Mouse (Mus musculus) layer of hippocampus, postnatal 14 days (tissue): ENCODE results near the gene Lnpk. TPM values are rescaled to one million over a fixed set of nuclear protein-coding genes. Genes with fewer than 3 reads are reported as not detected.

ENCODE experiments used
- DNase-seq, 2 experiments: peaks; one replicate each; pipeline ENCODE4 v3.0.0; 2021 to 2022; ENCODE audit warnings: low spot score in 2 of 2, mixed read lengths in 1 of 2
- long read RNA-seq, 2 experiments: library from polyadenylated mRNA; stranded (forward); transcript quantifications; one replicate each; pipeline ENCODE4 v2.0.0; 2021
- total RNA-seq, 2 experiments: library from RNA; stranded (reverse); gene quantifications; 2 replicates each; pipeline ENCODE4 v1.2.3; 2021

The Lnpk gene
- total RNA-seq: 10 to 100 TPM; 52.9 to 55.9 TPM
- long read RNA-seq, experiment 1, transcript Lnpk-201 (13 exons, 3,195 nt): major isoform, 32 of 40 reads
- long read RNA-seq, experiment 1, partial matches to known transcripts: 1 of 40 reads
- long read RNA-seq, experiment 1, other reads (novel, unspliced or antisense): 3 of 40 reads
- long read RNA-seq, experiment 2, transcript Lnpk-203 (14 exons, 3,321 nt): minor isoform, 6 of 50 reads
- long read RNA-seq, experiment 2, transcript Lnpk-201 (13 exons, 3,195 nt): major isoform, 38 of 50 reads
- long read RNA-seq, experiment 2, partial matches to known transcripts: 2 of 50 reads
- long read RNA-seq, experiment 2, other reads (novel, unspliced or antisense): 4 of 50 reads

- peak; percentile 88 to 93 for DNase-seq
Measured at GRCm38 (mm10) chr2:74578843-74579489, at the start of gene Lnpk. TSS of gene Lnpk (minus strand) at chr2:74579435.

- no peak for DNase-seq
Measured at GRCm38 (mm10) chr2:74620368-74620767, 41.1 kb upstream of the Lnpk start.

DNA sequence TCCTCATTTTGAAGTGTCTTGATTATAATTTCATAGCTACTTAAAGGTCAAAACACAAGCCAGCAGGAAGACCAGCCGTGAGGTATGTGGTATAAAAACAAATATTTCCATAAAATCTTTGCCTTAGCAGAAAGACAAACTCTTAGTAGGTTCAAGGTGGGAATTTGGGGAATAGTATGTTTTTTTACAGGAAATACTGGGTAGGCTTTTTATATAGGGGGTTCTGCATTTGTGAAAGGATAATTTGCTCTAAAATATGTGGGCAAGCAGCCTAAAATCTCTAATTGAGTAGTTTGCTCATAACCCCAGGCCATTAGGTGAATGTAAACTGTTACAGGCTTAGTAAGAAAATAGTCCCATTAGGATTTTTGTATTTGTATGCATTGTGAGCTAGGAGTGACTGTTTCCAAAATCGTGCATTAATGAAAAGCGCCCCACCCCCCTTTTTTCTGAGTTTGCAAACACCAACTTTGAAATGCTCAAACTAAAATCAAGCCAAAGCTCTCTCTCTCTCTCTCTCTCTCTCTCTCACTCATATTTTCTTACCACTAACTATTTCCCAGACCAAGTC, 40.5 kb upstream of the Lnpk start:
- no peak for DNase-seq

DNA sequence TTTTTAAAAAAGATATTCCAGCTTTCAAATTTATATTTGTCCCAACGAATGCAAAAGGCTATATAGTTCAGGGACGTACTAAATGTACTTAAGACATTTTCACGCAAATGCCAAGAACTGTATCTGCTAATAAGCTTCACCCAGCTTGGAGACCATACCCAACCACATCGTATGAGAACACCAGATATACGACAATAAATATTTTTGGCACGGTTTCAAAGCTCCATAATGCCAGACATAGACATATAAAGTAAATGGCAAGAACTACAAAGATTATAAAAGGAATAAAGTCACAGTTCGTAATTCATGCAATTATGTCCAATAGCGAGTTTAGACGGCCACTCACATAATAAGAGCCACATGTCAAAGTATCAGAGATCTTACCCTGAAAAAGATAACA, 38.5 kb upstream of the Lnpk start:
- DNase-seq: no peak

- DNase-seq: no peak
Measured at GRCm38 (mm10) chr2:74611406-74611805, 32.2 kb upstream of the Lnpk start.

DNA sequence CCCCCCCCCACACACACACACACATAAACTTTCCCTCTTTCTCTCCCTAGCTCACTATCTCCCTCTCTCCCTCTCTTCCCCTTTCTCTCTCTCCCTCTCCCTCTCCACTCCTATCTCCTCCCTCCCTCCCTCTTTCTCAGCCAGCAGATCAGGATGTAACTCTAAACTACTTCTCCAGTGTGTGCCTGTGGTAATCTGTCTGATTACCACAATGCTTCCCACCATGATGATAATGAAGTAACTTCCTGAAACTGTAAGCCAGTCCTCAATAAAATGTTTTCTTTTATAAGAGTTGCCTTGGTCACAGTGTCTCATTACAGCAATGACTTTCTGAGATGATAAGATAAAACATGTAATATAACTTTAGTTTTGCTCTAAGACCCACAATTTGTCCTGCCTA, 30.1 kb upstream of the Lnpk start:
- DNase-seq: no peak

GRCm38 (mm10) chr2:74606087-74606760, 27.0 kb upstream of the Lnpk start:
- DNase-seq: no peak

DNA sequence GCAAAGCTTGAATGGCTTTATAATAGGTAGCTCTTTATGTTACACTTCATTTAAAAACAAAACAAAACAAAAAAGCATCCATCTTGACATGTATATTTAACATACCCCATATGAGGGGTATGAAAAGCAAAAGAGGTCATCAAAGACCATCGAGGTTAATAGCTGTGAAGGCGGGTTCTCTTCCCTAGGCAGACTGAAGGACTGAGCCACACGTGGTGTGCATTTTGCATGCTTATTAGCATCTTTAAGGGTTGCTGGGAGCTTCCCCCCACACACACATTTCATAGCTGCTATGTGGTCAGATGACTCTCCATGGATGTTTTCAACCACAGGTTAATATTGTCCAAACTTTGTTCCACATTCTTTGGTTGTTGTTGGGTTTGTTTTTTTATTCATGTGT, 24.8 kb upstream of the Lnpk start:
- DNase-seq: no peak

DNA sequence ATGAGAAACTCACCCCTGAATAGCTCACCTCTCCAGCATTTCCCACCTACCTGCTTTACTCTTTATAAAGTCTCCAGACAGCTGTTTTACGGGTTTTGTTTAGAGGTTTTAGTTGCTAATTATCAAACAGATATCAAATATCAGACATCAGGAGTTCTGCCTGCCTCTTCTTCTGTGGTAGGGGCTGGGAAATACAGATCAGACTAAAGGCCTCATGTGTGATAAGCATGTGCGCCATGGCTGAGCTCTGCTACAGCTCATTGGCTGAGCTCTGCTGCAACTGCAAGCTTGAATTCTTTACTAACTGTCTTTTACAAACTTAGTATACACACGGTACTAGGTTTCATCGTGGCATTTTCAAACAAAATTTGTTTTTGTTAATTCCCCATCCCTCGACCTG, 23.2 kb upstream of the Lnpk start:
- DNase-seq: no peak

GRCm38 (mm10) chr2:74597169-74597568, 17.9 kb upstream of the Lnpk start:
- DNase-seq: no peak

GRCm38 (mm10) chr2:74596094-74596493, 16.9 kb upstream of the Lnpk start:
- DNase-seq: no peak

DNA sequence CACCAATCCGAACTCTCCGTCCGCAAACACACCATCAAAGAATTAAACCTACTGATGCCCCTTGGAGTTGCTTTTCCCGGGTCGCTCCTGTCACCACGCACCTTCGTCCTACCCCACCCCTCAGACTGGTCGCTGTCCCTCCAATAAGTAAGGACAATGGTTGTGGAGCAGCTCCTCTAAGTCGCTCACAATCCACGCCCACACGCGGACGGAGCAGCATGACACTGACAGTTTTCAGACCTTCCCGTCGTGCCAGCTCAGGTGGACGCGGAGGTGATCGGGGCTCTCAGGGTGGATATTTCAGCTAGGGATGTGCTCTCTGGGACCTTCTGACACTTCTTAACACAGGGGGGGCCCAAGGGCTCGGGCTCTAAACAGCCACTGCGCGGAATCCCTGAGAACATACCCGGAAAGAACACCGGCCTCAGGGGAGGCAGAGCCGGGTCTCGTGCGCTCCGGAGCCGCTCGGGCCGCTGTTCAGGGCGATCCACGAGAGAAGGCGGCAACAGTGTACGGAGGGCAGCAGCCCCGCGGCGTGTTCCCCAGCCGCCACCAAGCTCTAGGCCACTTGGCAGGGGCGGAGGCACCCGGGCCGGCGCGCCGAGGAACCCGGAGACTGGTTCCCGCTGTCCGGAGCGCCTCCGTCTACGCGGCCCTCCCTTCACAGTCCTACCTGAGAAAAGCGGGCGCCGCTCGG, 941 bp downstream of the Lnpk start:
- peak in 1 of 2 experiments; percentile 5 for DNase-seq

GRCm38 (mm10) chr2:74570390-74570789, 8.8 kb downstream of the Lnpk start:
- DNase-seq: no peak

DNA sequence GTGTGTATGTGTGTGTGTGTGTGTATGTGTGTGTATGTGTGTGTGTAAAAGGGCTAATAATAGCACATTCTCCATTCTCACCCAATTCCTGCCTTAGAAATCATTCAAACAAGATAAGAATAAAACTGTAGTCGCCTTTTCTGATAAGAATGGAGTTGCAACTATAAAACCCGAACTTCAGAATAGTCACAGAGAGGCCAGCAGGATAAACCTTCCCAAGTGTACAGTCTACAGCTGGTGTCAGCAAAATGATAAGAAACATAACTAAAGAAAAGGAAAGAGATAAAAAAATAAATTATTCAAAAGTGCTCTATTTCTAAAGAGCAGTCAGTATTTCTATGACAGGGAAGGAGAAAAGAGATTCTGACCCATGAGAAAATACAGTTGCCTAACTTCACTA, 19.4 kb downstream of the Lnpk start:
- DNase-seq: no peak

DNA sequence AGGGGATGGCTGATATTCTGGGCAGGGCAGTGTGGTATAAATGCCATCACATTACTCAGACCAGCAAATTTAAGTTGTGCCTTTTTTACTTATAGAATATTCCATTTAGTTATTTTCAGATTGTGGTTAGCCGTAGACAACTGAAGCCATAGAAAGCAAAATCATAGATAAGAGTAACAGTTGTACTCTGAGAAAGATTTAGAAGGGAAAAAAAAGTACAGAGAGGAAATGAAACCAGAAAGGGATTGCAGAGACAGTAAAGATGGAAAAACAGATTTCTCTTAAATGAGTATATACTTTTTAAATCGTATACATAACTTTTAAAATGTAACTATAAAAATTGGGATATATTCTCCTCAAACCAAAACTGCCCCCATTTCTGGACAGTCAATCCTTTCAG, 20.1 kb downstream of the Lnpk start:
- DNase-seq: no peak

DNA sequence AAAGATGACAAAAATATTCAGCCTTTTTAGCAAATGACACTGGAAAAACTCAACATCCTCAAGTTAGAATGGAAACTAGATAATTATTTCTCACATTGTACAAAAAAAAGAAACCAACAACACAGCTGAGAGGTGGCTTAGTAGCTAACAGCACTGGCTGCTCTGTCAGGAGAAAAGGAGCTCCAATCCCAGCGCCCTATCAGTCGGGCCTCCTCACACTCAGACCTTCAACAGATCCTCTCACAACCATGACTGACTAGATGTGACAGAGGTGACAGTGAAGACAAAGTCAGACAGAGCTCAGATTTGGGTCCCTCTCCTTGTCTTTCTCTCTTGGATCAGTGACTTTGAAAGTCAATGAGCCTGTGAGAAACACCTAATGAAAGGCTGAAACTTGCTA, 21.8 kb downstream of the Lnpk start:
- no peak for DNase-seq

DNA sequence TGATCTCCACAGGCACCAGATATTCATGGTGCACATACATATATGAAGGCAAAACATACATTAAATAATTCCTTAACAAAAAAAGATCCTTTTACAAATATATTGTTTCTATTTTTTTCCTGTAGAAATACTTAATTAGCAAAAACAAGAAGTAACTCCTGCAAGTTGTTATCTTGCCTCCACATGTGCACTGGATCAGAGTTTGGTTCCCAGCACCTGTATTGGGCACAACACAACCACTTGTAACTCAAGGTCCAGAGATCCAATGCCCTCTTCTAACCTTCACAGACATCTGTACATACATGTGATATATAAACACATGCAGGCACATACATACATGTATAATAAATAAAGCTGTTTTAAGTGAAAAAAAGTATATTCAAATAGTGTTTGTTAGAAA, 27.3 kb downstream of the Lnpk start:
- no peak for DNase-seq

- DNase-seq: no peak
Measured at GRCm38 (mm10) chr2:74548306-74548705, 30.9 kb downstream of the Lnpk start.

DNA sequence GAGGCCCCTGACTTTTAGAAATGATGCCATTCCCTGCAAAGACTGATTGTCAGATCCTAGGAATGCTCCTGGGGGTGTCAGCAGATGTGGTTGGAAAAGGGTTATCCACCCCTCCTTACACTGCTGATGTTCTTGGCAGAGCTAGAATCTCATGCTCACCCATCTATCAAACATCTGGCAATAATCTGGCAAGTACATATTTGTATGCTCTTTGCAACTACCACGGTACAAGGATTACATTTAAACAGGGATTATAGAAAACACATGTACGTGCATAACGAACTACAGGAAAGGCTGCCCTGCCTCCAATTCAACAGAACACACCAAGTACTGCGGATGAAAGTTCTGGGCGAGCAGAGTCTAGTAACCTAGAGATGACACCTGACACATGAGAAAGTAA, 70.9 kb downstream of the Lnpk start:
- DNase-seq: no peak

- no peak for DNase-seq
Measured at GRCm38 (mm10) chr2:74506439-74506838, 72.8 kb downstream of the Lnpk start.

DNA sequence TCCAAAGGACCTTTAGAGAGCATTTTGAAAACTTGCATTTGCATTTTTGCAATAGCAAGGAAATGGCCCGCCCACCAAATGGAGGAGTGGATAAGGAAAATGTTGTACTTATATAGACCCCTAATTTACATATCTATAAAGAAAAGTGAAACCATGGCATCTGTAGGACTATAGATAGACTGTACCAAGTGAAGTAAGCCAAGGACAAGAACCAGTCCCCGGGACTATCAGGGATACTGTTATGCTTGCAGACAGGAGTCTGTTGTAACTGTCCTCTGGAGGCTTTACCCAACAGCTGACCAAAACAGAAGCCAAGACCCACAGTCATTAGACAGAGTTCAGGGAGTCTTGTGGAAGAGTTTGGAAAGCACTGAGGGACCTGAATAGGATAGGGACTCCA, 78.9 kb downstream of the Lnpk start:
- no peak for DNase-seq
